Mouse (Mus musculus) megakaryocyte, embryonic 14.5 days (primary cell): ENCODE data around the gene Gemin7.

ENCODE experiments used
- FLI1 ChIP-seq: IDR thresholded peaks from 2 replicates; pipeline ENCODE4 v1.6.1; 2012; ENCODE audit warnings: low read length, inconsistent platforms, mixed read lengths
- GATA1 ChIP-seq: IDR thresholded peaks from 3 replicates; pipeline ENCODE4 v1.6.1; 2012; ENCODE audit warnings: mixed read lengths, low read length, inconsistent platforms, borderline replicate concordance

DNA sequence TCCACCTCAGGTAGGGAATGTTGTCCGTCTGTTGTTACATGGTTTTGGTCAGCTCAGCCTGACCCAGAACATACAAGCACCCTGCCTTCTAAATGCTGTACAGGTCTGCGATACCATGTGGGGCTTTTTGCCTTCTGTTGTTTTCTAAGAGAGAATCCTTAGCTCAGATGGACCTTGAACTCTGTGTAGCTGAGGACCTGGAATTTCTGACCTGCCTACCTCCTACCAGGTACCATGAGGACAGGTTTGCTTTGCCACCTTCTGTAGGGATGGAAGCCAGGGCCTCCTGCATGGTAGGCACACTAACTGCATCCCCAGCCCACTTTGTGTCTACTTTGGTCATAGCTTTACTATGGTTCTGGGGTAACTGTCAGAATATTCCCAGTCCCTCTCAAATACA, 11.6 kb downstream of the Gemin7 start:
- TF ChIP-seq GATA1 (no peak), FLI1 (no peak)
